Mouse (Mus musculus): ENCODE results near the gene Nkain1. TPM values are rescaled to one million over a fixed set of nuclear protein-coding genes. Genes with fewer than 3 reads are reported as not detected.

Gene Nkain1
- polyA plus RNA-seq, 1 experiment from 2014 or later = 1.6 TPM

- H3K4me3 ChIP-seq (ENCODE audit: control insufficient read depth in 1 of 2, insufficient read depth in 1 of 2, low read depth in 1 of 2, low read length in 2 of 2) = peak overlapping the region; percentile 53 to 84
- H3K4me1 ChIP-seq (ENCODE audit: control insufficient read depth in 2 of 2, insufficient read depth in 2 of 2, low read length in 2 of 2) = peaks cover 2 to 3% of the 10 kb centered on the region in 2 experiments; a peak in 2 of 4 replicates
- 2% methylated on average over 9 of the region's 9 CpGs for WGBS
- peaks cover 6% of the 10 kb centered on the region; the same call in 1 of the 2 replicates for H3K27me3 ChIP-seq (ENCODE audit: control insufficient read depth, insufficient read depth, low read length)
- peak overlapping the region; percentile 84 for H3K4me2 ChIP-seq (ENCODE audit: low read length)
- no peaks in the 10 kb centered on the region for H3K36me3 ChIP-seq (ENCODE audit: control insufficient read depth, insufficient read depth, low read length)
- no peak overlapping the region for H3K27ac ChIP-seq (replicated peaks in 1 of 2; ENCODE audit: control insufficient read depth in 1 of 2, insufficient read depth in 1 of 2, low read depth in 2 of 2, low read length in 2 of 2)
- ATAC-seq (ENCODE audit: insufficient number of reproducible peaks, insufficient read depth, low FRiP score, low read depth) = no peak
- H3K9me3 ChIP-seq (ENCODE audit: control insufficient read depth, low read length) = no peaks in the 10 kb centered on the region
- H3K9ac ChIP-seq (ENCODE audit: low read length) = peak overlapping the region; percentile 52; the same call in 1 of the 2 replicates
These were observed 53.5 kb downstream of the Nkain1 start for GRCm38 (mm10) chr4:130520482-130520851.

- peak overlapping the region; percentile 2 to 36; a peak in 1 of 4 replicates for H3K27ac ChIP-seq (replicated peaks in 1 of 2; ENCODE audit: control insufficient read depth in 1 of 2, insufficient read depth in 1 of 2, low read depth in 2 of 2, low read length in 2 of 2)
- H3K4me3 ChIP-seq (ENCODE audit: control insufficient read depth in 1 of 2, insufficient read depth in 1 of 2, low read depth in 1 of 2, low read length in 2 of 2) = peak overlapping the region; percentile 53 to 84
- no peaks in the 10 kb centered on the region for H3K9me3 ChIP-seq (ENCODE audit: control insufficient read depth, low read length)
- H3K4me1 ChIP-seq (ENCODE audit: control insufficient read depth in 2 of 2, insufficient read depth in 2 of 2, low read length in 2 of 2) = peaks cover 2 to 3% of the 10 kb centered on the region in 2 experiments; a peak in 2 of 4 replicates
- peak overlapping the region; percentile 83 for H3K9ac ChIP-seq (ENCODE audit: low read length)
- H3K27me3 ChIP-seq (ENCODE audit: control insufficient read depth, insufficient read depth, low read length) = peaks cover 6% of the 10 kb centered on the region; the same call in 1 of the 2 replicates
- H3K36me3 ChIP-seq (ENCODE audit: control insufficient read depth, insufficient read depth, low read length) = no peaks in the 10 kb centered on the region
- WGBS = 3% methylated on average over 40 of the region's 40 CpGs
- peak overlapping the region; percentile 84 for H3K4me2 ChIP-seq (ENCODE audit: low read length)
- peak; percentile 99 for ATAC-seq (ENCODE audit: insufficient number of reproducible peaks, insufficient read depth, low FRiP score, low read depth)
These were observed 54.1 kb downstream of the Nkain1 start for GRCm38 (mm10) chr4:130519567-130520481.

- no peak overlapping the region for H3K4me2 ChIP-seq (ENCODE audit: low read length)
- no peaks in the 10 kb centered on the region for H3K36me3 ChIP-seq (ENCODE audit: control insufficient read depth, insufficient read depth, low read length)
- ATAC-seq (ENCODE audit: insufficient number of reproducible peaks, insufficient read depth, low FRiP score, low read depth) = no peak
- no peaks in the 10 kb centered on the region for H3K9me3 ChIP-seq (ENCODE audit: control insufficient read depth, low read length)
- 79% methylated on average over 6 of the region's 6 CpGs for WGBS
- H3K27ac ChIP-seq (replicated peaks in 1 of 2; ENCODE audit: control insufficient read depth in 1 of 2, insufficient read depth in 1 of 2, low read depth in 2 of 2, low read length in 2 of 2) = no peak overlapping the region
- H3K27me3 ChIP-seq (ENCODE audit: control insufficient read depth, insufficient read depth, low read length) = peaks cover under 1% of the 10 kb centered on the region; the same call in 1 of the 2 replicates
- H3K9ac ChIP-seq (ENCODE audit: low read length) = no peak overlapping the region
- H3K4me3 ChIP-seq (ENCODE audit: control insufficient read depth in 1 of 2, insufficient read depth in 1 of 2, low read depth in 1 of 2, low read length in 2 of 2) = no peak overlapping the region
- peaks cover 2 to 3% of the 10 kb centered on the region in 2 experiments; a peak in 2 of 4 replicates for H3K4me1 ChIP-seq (ENCODE audit: control insufficient read depth in 2 of 2, insufficient read depth in 2 of 2, low read length in 2 of 2)
These were observed 57.5 kb downstream of the Nkain1 start for GRCm38 (mm10) chr4:130516490-130516889.

Other genes with a start within 250 kb of the Nkain1 start
- 47.9 and 50.3 TPM in 2 replicates for gene Zcchc17, start 214.2 kb downstream of the Nkain1 start, polyA plus RNA-seq (2014; fragmentation: Nextera tagmentation; extraction: Ambion mirVana)
- gene Snrnp40, start 214.0 kb downstream of the Nkain1 start, polyA plus RNA-seq (2014; fragmentation: Nextera tagmentation; extraction: Ambion mirVana) = 68.2 and 74.5 TPM in 2 replicates
- 57.7 and 59.3 TPM in 2 replicates for gene Pum1, start 89.1 kb upstream of the Nkain1 start, polyA plus RNA-seq (2014; fragmentation: Nextera tagmentation; extraction: Ambion mirVana)
- 14.6 and 16.8 TPM in 2 replicates for gene Sdc3, start 218.4 kb upstream of the Nkain1 start, polyA plus RNA-seq (2014; fragmentation: Nextera tagmentation; extraction: Ambion mirVana)